Mouse (Mus musculus) myocyte (in vitro differentiated cells): ENCODE measurements around the gene Cpa2. TPM values are rescaled to one million over a fixed set of nuclear protein-coding genes. Genes with fewer than 3 reads are reported as not detected.
A peak's percentile ranks its signal among the peaks of the same experiment; 100 is the strongest.

Experiments used
- H3K27me3 ChIP-seq: one replicate; pipeline ENCODE4 v1.6.1; 2011; ENCODE audit not compliant: control insufficient read depth, insufficient read depth, insufficient read length
- H3K36me3 ChIP-seq: one replicate; pipeline ENCODE4 v1.6.1; 2011; ENCODE audit not compliant: control insufficient read depth, insufficient read depth
- H3K4me2 ChIP-seq: one replicate; pipeline ENCODE4 v1.6.1; 2011; ENCODE audit warnings: low read depth, control low read depth
- H3K4me3 ChIP-seq: one replicate; pipeline ENCODE4 v1.5.1; 2011; ENCODE audit warnings: mild to moderate bottlenecking, control low read depth, moderate library complexity
- H3K79me2 ChIP-seq: one replicate; pipeline ENCODE4 v1.6.1; 2011; ENCODE audit not compliant: control insufficient read depth, insufficient read depth
- H3ac ChIP-seq: one replicate; pipeline ENCODE4 v1.6.1; 2011; ENCODE audit not compliant: control insufficient read depth, insufficient read length
- CEBPB ChIP-seq: IDR thresholded peaks from 2 replicates; pipeline ENCODE4 v1.6.1; 2011; ENCODE audit warnings: mild to moderate bottlenecking, moderate library complexity; ENCODE audit not compliant: poor library complexity, insufficient read depth, severe bottlenecking
- E2F4 ChIP-seq: IDR thresholded peaks from one replicate; pipeline ENCODE4 v1.6.1; 2011; ENCODE audit warnings: mild to moderate bottlenecking, control low read depth, moderate library complexity; ENCODE audit not compliant: insufficient read depth
- MAX ChIP-seq: IDR thresholded peaks from one replicate; pipeline ENCODE4 v1.6.1; 2011; ENCODE audit warnings: low read depth, mild to moderate bottlenecking, control low read depth
- MYOD1 ChIP-seq, 3 experiments: IDR thresholded peaks; one replicate each; pipeline ENCODE4 v1.6.1; 2011; ENCODE audit warnings: control low read depth in 2 of 3, low read depth in 2 of 3, mild to moderate bottlenecking in 2 of 3, moderate library complexity in 1 of 3; ENCODE audit not compliant: insufficient read length in 2 of 3, control insufficient read depth in 1 of 3
- MYOG ChIP-seq, 3 experiments: IDR thresholded peaks; one replicate each; pipeline ENCODE4 v1.6.1; 2011; ENCODE audit warnings: control low read depth in 2 of 3, low read depth in 2 of 3, mild to moderate bottlenecking in 2 of 3; ENCODE audit not compliant: insufficient read length in 2 of 3, control insufficient read depth in 1 of 3, insufficient read depth in 1 of 3
- POLR2A ChIP-seq: IDR thresholded peaks from one replicate; pipeline ENCODE4 v1.6.1; 2011; ENCODE audit warnings: low read depth, mild to moderate bottlenecking, control low read depth, moderate library complexity; ENCODE audit not compliant: insufficient read length
- POLR2AphosphoS2 ChIP-seq: IDR thresholded peaks from one replicate; pipeline ENCODE4 v1.6.1; 2011; ENCODE audit warnings: low read depth, control low read depth; ENCODE audit not compliant: insufficient read length
- REST ChIP-seq: IDR thresholded peaks from one replicate; pipeline ENCODE4 v1.6.1; 2011; ENCODE audit warnings: mild to moderate bottlenecking, control low read depth, moderate library complexity; ENCODE audit not compliant: insufficient read depth, insufficient read length
- SRF ChIP-seq: IDR thresholded peaks from one replicate; pipeline ENCODE4 v1.6.1; 2011; ENCODE audit warnings: low read depth; ENCODE audit not compliant: control insufficient read depth, insufficient read length
- TCF12 ChIP-seq: IDR thresholded peaks from one replicate; pipeline ENCODE4 v1.6.1; 2011; ENCODE audit warnings: mild to moderate bottlenecking, control low read depth; ENCODE audit not compliant: poor library complexity, insufficient read depth, severe bottlenecking
- TCF3 ChIP-seq: IDR thresholded peaks from one replicate; pipeline ENCODE4 v1.6.1; 2011; ENCODE audit warnings: low read depth, control low read depth; ENCODE audit not compliant: insufficient read length
- USF1 ChIP-seq: IDR thresholded peaks from one replicate; pipeline ENCODE4 v1.6.1; 2011; ENCODE audit warnings: low read depth, mild to moderate bottlenecking, control low read depth, moderate library complexity
- polyA plus RNA-seq: library from polyadenylated mRNA; unstranded; fragments of >200 nt; fragmentation: generic; extraction: Trizol; gene quantifications from one replicate; pipeline ENCODE4 v1.2.1, GENCODE M21; 2012; ENCODE audit warnings: missing spikeins

Cpa2 gene
- not detected for polyA plus RNA-seq

GRCm38 (mm10) chr6:30541009-30541799 lies at the start of gene Cpa2:
Cpa2 (plus strand) TSS chr6:30541582.
- Histone ChIP-seq H3K36me3 (no peaks in the 10 kb centered on the region), H3K27me3 (no peaks in the 10 kb centered on the region), H3K4me2 (no peak within 1 kb of the TSS), H3K4me3 (no peak within 1 kb of the TSS), H3ac (no peak within 1 kb of the TSS), H3K79me2 (no peaks in the 10 kb centered on the region)
- TF ChIP-seq REST: no peak
- no peak for TF ChIP-seq MYOG (IDR thresholded peaks at IDR 0.05; ENCODE audit: control insufficient read depth in 1 of 3, insufficient read depth in 1 of 3, insufficient read length in 2 of 3, low read depth in 2 of 3)
- no peak for TF ChIP-seq MYOD1 (IDR thresholded peaks at IDR 0.05; ENCODE audit: control insufficient read depth in 1 of 3, insufficient read length in 2 of 3, low read depth in 2 of 3)
- no peak for TF ChIP-seq CEBPB

DNA sequence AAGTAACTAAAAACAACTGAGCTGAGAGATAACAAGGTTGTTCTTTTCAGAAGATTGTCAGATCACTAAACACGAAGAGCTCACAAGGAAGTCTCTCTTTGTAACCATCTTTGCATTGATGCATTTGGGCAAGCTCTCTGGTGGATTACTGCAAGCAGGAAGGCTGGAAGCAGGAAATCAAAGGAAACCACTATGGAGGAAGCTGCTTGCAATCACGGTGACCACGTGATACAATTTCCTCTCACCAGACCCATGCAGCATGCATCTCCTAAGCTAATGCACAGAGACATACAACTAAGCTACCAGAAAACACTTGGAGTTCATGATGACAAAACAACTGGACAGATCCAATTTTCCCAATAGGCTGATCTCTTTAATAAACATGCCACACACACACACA lies 42.3 kb upstream of the Cpa2 start:
- Histone ChIP-seq H3K79me2 (no peaks in the 10 kb centered on the region), H3ac (no peak overlapping the region), H3K4me2 (no peak overlapping the region), H3K4me3 (no peak overlapping the region), H3K36me3 (peaks cover 69% of the 10 kb centered on the region), H3K27me3 (no peaks in the 10 kb centered on the region)
- TF ChIP-seq POLR2AphosphoS2 (no peak), MAX (no peak), POLR2A (no peak), TCF3 (no peak), MYOD1 (IDR thresholded peaks at IDR 0.05; ENCODE audit: control insufficient read depth in 1 of 3, insufficient read length in 2 of 3, low read depth in 2 of 3) (no peak), SRF (no peak), MYOG (IDR thresholded peaks at IDR 0.05; ENCODE audit: control insufficient read depth in 1 of 3, insufficient read depth in 1 of 3, insufficient read length in 2 of 3, low read depth in 2 of 3) (no peak), CEBPB (no peak), TCF12 (no peak), USF1 (no peak), E2F4 (no peak), REST (no peak)

- Histone ChIP-seq H3K4me2 (peak overlapping the region; percentile 71), H3ac (peak overlapping the region; percentile 19), H3K79me2 (no peaks in the 10 kb centered on the region), H3K4me3 (peak overlapping the region; percentile 55), H3K36me3 (peaks cover 21% of the 10 kb centered on the region), H3K27me3 (no peaks in the 10 kb centered on the region)
- TF ChIP-seq REST (no peak), TCF3 (no peak), CEBPB (no peak), E2F4 (no peak), SRF (no peak), MYOG (IDR thresholded peaks at IDR 0.05; ENCODE audit: control insufficient read depth in 1 of 3, insufficient read depth in 1 of 3, insufficient read length in 2 of 3, low read depth in 2 of 3) (no peak), MAX (no peak), USF1 (no peak), MYOD1 (IDR thresholded peaks at IDR 0.05; ENCODE audit: control insufficient read depth in 1 of 3, insufficient read length in 2 of 3, low read depth in 2 of 3) (no peak), TCF12 (no peak), POLR2A (no peak), POLR2AphosphoS2 (no peak)
These were observed 32.6 kb upstream of the Cpa2 start for GRCm38 (mm10) chr6:30508824-30509223.

DNA sequence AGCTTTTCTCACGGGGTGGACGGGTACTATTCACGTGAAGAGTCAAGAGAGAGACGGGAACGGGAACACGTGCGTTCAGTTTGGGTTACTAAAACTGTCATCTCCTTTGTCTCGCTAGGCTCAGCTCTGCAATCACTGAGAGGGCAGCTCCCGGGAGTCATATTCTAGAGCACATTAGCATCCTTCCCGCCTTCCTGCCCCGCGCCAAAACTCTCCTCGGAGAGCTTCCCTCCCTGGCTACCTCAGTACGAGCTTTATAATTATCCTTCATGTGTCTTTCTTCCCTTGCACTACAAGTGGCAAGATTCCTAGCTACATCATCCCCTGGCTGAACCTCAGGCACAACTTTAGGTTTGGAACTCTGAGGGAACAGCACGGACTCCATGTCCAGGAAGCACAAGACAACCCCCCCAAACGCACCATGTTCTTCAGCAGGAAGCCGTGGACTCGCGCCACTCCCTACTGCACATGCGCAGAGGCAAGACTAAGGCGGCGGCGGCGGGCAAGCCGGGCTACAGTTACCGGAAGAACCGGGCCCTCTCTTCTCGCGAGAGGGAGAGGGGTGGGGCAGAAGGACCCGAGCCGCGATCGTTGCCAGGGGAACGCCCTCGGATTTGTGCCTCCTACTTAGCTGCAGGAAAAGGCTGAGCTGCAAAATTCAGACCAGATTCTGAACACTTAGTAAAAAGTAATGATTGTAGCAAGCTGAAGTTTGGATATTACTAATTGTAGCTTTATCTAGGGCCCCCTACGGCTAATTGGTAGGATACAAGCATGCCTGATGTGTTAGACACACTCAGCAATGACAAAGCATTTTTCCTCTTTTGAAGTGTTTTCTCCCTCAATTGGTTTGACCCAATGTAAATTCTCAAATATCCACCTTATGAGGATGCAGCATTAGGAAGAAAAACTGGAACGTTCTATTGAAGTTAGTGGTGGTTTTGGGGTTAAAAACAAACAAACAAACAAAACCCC lies 31.8 kb upstream of the Cpa2 start, which contains the start of the genes Tmem209 and Ssmem1:
Tmem209 (minus strand) TSS at position 519 of the 975 bp plus-strand sequence.
Ssmem1 (plus strand) TSS at position 585 of the 975 bp plus-strand sequence.
- no peaks in the 10 kb centered on the region for H3K27me3 ChIP-seq
- H3K36me3 ChIP-seq: peaks cover 14% of the 10 kb centered on the region
- H3K79me2 ChIP-seq: no peaks in the 10 kb centered on the region
- H3K4me2 ChIP-seq: peak within 1 kb of the TSS; percentile 86
- peak within 1 kb of the TSS; percentile 19 for H3ac ChIP-seq
- H3K4me3 ChIP-seq: peak within 1 kb of the TSS; percentile 55
- TF ChIP-seq CEBPB: no peak
- TF ChIP-seq MYOD1 (IDR thresholded peaks at IDR 0.05; ENCODE audit: control insufficient read depth in 1 of 3, insufficient read length in 2 of 3, low read depth in 2 of 3): no peak
- peak; percentile 22 for TF ChIP-seq MAX
- TF ChIP-seq POLR2AphosphoS2: peak; percentile 96
- TF ChIP-seq TCF12: no peak
- TF ChIP-seq USF1: no peak
- TF ChIP-seq SRF: no peak
- TF ChIP-seq REST: no peak
- peak; percentile 93 for TF ChIP-seq POLR2A
- no peak for TF ChIP-seq TCF3
- TF ChIP-seq E2F4: peak; percentile 32
- no peak for TF ChIP-seq MYOG (IDR thresholded peaks at IDR 0.05; ENCODE audit: control insufficient read depth in 1 of 3, insufficient read depth in 1 of 3, insufficient read length in 2 of 3, low read depth in 2 of 3)
